Mouse (Mus musculus): ENCODE measurements at regions not wholly inside any gene's neighbourhood (a gene's known extent, or its start where the extent isn't known, plus 50 kb on each side); places are given as distances from the start of the nearest gene placed in this dataset.

- H3K27ac ChIP-seq: no peak overlapping the region
- no peaks in the 10 kb centered on the region for H3K9me3 ChIP-seq
- WGBS: 85% methylated on average over 1 of the region's 1 CpGs
- no peak overlapping the region for H3K4me3 ChIP-seq
- no peaks in the 10 kb centered on the region for H3K36me3 ChIP-seq
- no peaks in the 10 kb centered on the region for H3K27me3 ChIP-seq (ENCODE audit: insufficient read depth, poor library complexity, severe bottlenecking)
- peaks cover under 1% of the 10 kb centered on the region; the same call in 1 of the 2 replicates for H3K4me1 ChIP-seq
- DNase-seq (ENCODE audit: low spot score): no peak
These were observed 243.6 kb downstream of the Rnf152 start for GRCm38 (mm10) chr1:105112762-105113525.

- WGBS: 76% methylated on average over 4 of the region's 4 CpGs
- Histone ChIP-seq H3K4me3 (no peak overlapping the region), H3K36me3 (no peaks in the 10 kb centered on the region), H3K4me1 (no peaks in the 10 kb centered on the region), H3K27ac (no peak overlapping the region), H3K9me3 (no peaks in the 10 kb centered on the region), H3K27me3 (ENCODE audit: insufficient read depth, poor library complexity, severe bottlenecking) (no peaks in the 10 kb centered on the region)
- no peak for DNase-seq (ENCODE audit: low spot score)
These were observed 245.3 kb downstream of the Rnf152 start for GRCm38 (mm10) chr1:105111236-105111635.

GRCm38 (mm10) chr1:105110581-105111210 lies 245.8 kb downstream of the Rnf152 start:
- 86% methylated on average over 1 of the region's 1 CpGs for WGBS
- no peak overlapping the region for H3K27ac ChIP-seq
- H3K36me3 ChIP-seq: no peaks in the 10 kb centered on the region
- H3K4me3 ChIP-seq: no peak overlapping the region
- DNase-seq (ENCODE audit: low spot score): no peak
- no peaks in the 10 kb centered on the region for H3K4me1 ChIP-seq
- no peaks in the 10 kb centered on the region for H3K27me3 ChIP-seq (ENCODE audit: insufficient read depth, poor library complexity, severe bottlenecking)
- no peaks in the 10 kb centered on the region for H3K9me3 ChIP-seq

GRCm38 (mm10) chr1:105107836-105108235 lies 248.7 kb downstream of the Rnf152 start:
- Histone ChIP-seq H3K4me1 (no peaks in the 10 kb centered on the region), H3K36me3 (no peaks in the 10 kb centered on the region), H3K27me3 (ENCODE audit: insufficient read depth, poor library complexity, severe bottlenecking) (no peaks in the 10 kb centered on the region), H3K4me3 (no peak overlapping the region), H3K9me3 (no peaks in the 10 kb centered on the region), H3K27ac (no peak overlapping the region)
- DNase-seq (ENCODE audit: low spot score): no peak
- WGBS: 61% methylated on average over 4 of the region's 4 CpGs

- H3K4me3 ChIP-seq: no peak overlapping the region
- H3K27ac ChIP-seq: no peak overlapping the region
- H3K4me1 ChIP-seq: no peaks in the 10 kb centered on the region
- no peaks in the 10 kb centered on the region for H3K9me3 ChIP-seq
- H3K36me3 ChIP-seq: no peaks in the 10 kb centered on the region
- WGBS: 89% methylated on average over 1 of the region's 1 CpGs
- DNase-seq (ENCODE audit: low spot score): no peak
- no peaks in the 10 kb centered on the region for H3K27me3 ChIP-seq (ENCODE audit: insufficient read depth, poor library complexity, severe bottlenecking)
These were observed 249.3 kb downstream of the Rnf152 start for GRCm38 (mm10) chr1:105107257-105107656.

- Histone ChIP-seq H3K27me3 (ENCODE audit: insufficient read depth, poor library complexity, severe bottlenecking) (no peaks in the 10 kb centered on the region), H3K9me3 (no peaks in the 10 kb centered on the region), H3K27ac (no peak overlapping the region), H3K4me3 (no peak overlapping the region), H3K4me1 (no peaks in the 10 kb centered on the region), H3K36me3 (no peaks in the 10 kb centered on the region)
- no peak for DNase-seq (ENCODE audit: low spot score)
These were observed 251.3 kb downstream of the Rnf152 start for GRCm38 (mm10) chr1:105105211-105105610.

GRCm38 (mm10) chr1:105095091-105095490 lies 261.4 kb downstream of the Rnf152 start:
- no peak for DNase-seq (ENCODE audit: low spot score)
- H3K27me3 ChIP-seq (ENCODE audit: insufficient read depth, poor library complexity, severe bottlenecking): no peaks in the 10 kb centered on the region
- H3K4me1 ChIP-seq: no peaks in the 10 kb centered on the region
- WGBS: 47% methylated on average over 2 of the region's 2 CpGs
- no peaks in the 10 kb centered on the region for H3K9me3 ChIP-seq
- no peaks in the 10 kb centered on the region for H3K36me3 ChIP-seq
- no peak overlapping the region for H3K27ac ChIP-seq
- no peak overlapping the region for H3K4me3 ChIP-seq

GRCm38 (mm10) chr1:105094500-105094899 lies 262.0 kb downstream of the Rnf152 start:
- WGBS: 67% methylated on average over 3 of the region's 3 CpGs
- no peaks in the 10 kb centered on the region for H3K9me3 ChIP-seq
- no peaks in the 10 kb centered on the region for H3K36me3 ChIP-seq
- no peak overlapping the region for H3K27ac ChIP-seq
- no peaks in the 10 kb centered on the region for H3K27me3 ChIP-seq (ENCODE audit: insufficient read depth, poor library complexity, severe bottlenecking)
- no peak overlapping the region for H3K4me3 ChIP-seq
- no peaks in the 10 kb centered on the region for H3K4me1 ChIP-seq
- no peak for DNase-seq (ENCODE audit: low spot score)

GRCm38 (mm10) chr1:105093875-105094274 lies 262.6 kb downstream of the Rnf152 start:
- Histone ChIP-seq H3K36me3 (no peaks in the 10 kb centered on the region), H3K4me1 (no peaks in the 10 kb centered on the region), H3K27me3 (ENCODE audit: insufficient read depth, poor library complexity, severe bottlenecking) (no peaks in the 10 kb centered on the region), H3K4me3 (no peak overlapping the region), H3K27ac (no peak overlapping the region), H3K9me3 (no peaks in the 10 kb centered on the region)
- 80% methylated on average over 3 of the region's 3 CpGs for WGBS
- no peak for DNase-seq (ENCODE audit: low spot score)

GRCm38 (mm10) chr1:105093012-105093411 lies 263.5 kb downstream of the Rnf152 start:
- no peak for DNase-seq (ENCODE audit: low spot score)
- Histone ChIP-seq H3K27ac (0 out of 2 replicates have a peak overlapping the region, but pooled peaks have one; percentile 10), H3K36me3 (no peaks in the 10 kb centered on the region), H3K9me3 (no peaks in the 10 kb centered on the region), H3K4me1 (no peaks in the 10 kb centered on the region), H3K4me3 (no peak overlapping the region), H3K27me3 (ENCODE audit: insufficient read depth, poor library complexity, severe bottlenecking) (no peaks in the 10 kb centered on the region)
- WGBS: 54% methylated on average over 1 of the region's 1 CpGs

- 24% methylated on average over 6 of the region's 6 CpGs for WGBS
- no peaks in the 10 kb centered on the region for H3K36me3 ChIP-seq
- no peak overlapping the region for H3K27ac ChIP-seq
- no peaks in the 10 kb centered on the region for H3K4me1 ChIP-seq
- no peaks in the 10 kb centered on the region for H3K27me3 ChIP-seq (ENCODE audit: insufficient read depth, poor library complexity, severe bottlenecking)
- H3K4me3 ChIP-seq: no peak overlapping the region
- no peaks in the 10 kb centered on the region for H3K9me3 ChIP-seq
- DNase-seq (ENCODE audit: low spot score): no peak
These were observed 264.1 kb downstream of the Rnf152 start for GRCm38 (mm10) chr1:105092309-105092904.

- Histone ChIP-seq H3K9me3 (no peaks in the 10 kb centered on the region), H3K4me3 (no peak overlapping the region), H3K36me3 (no peaks in the 10 kb centered on the region), H3K27me3 (ENCODE audit: insufficient read depth, poor library complexity, severe bottlenecking) (no peaks in the 10 kb centered on the region), H3K27ac (no peak overlapping the region), H3K4me1 (no peaks in the 10 kb centered on the region)
- DNase-seq (ENCODE audit: low spot score): no peak
- 79% methylated on average over 7 of the region's 7 CpGs for WGBS
These were observed 267.6 kb downstream of the Rnf152 start for GRCm38 (mm10) chr1:105088765-105089520.

GRCm38 (mm10) chr1:105087623-105088022 lies 268.9 kb downstream of the Rnf152 start:
- Histone ChIP-seq H3K4me3 (no peak overlapping the region), H3K36me3 (no peaks in the 10 kb centered on the region), H3K27me3 (ENCODE audit: insufficient read depth, poor library complexity, severe bottlenecking) (no peaks in the 10 kb centered on the region), H3K27ac (no peak overlapping the region), H3K4me1 (no peaks in the 10 kb centered on the region), H3K9me3 (no peaks in the 10 kb centered on the region)
- WGBS: 71% methylated on average over 1 of the region's 1 CpGs
- DNase-seq (ENCODE audit: low spot score): no peak

All from heart, embryonic 10.5 days (tissue).